Mouse (Mus musculus) gastrocnemius, adult 8-10 months (tissue): ENCODE measurements around the gene Olfr285. TPM values are rescaled to one million over a fixed set of nuclear protein-coding genes. Genes with fewer than 3 reads are reported as not detected.

ENCODE experiments used
- DNase-seq, 2 experiments: peaks; one replicate each; pipeline ENCODE4 v3.0.0; 2022; ENCODE audit warnings: low spot score in 2 of 2
- total RNA-seq, 4 experiments: library from RNA; stranded (reverse); gene quantifications; 2 replicates each; pipeline ENCODE4 v1.2.4; 2022

The Olfr285 gene
- not detected for total RNA-seq

DNA sequence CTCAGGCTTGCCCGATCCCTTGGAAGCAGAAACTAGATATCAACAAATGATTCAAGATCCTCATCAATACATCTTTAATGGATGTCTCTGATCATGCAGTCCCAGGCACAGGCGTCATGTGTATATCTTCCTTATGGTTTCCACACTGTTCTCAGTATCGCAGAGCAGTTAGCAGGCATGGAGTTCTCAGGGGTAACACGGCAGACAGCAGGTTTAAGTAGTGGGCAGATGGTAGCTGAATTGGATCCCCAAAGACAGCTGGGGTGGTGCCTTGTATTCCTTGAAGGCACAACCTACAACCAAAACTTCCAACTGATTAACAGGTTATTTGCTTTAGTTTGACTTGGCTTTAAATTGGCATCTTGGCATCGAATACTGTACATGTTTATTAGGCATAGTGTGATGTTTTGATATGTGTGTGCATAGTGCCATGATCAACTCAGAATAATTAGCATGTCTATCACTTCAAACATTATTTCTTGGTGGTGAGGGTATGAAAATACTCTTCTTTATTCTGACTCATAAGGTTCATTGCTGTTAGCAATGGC, at the start of gene Olfr285:
TSS of gene Olfr285 (minus strand) at position 177 of the 548 bp plus-strand sequence.
- no peak for DNase-seq

DNA sequence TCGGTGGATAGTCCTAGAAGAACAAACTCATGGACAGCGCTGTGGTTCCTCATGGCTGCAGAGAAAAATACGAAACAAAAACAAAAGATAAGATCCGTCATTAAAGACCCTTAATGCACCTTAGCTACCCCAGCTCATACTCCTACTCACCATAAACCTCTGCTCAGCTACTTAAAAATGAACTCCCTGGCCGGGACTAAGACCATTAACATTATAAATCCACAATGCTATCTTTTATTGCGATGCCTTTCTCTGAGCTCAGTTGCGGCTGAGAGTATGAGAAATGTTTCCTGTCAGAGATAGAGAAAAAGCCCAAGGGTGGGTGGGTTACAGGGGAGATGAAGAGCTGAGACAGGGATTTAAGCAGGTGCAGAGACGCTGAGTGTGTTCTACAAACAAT, 23.7 kb upstream of the Olfr285 start, which contains the start of gene Olfr284:
TSS of gene Olfr284 (minus strand) at position 101 of the 400 bp plus-strand sequence.
- no peak for DNase-seq

DNA sequence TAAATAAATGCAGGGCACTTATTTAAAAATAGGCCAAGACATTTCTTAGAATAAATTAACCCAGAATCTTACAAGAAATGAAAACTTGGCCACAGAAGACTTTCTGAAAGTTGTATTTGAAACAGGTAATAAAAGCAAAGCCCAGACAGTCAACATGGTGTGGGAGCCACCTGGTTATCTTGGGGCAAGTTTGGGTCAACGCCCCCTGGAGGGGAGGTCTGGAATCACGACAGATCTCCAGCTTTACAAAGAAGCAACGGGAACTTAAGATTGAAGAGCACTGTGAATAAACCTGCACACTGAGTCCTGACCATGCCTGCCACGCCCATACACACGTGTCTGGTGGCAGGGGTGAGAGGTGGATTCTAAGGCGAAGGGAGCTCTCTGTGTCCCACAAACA, 1.4 kb downstream of the Olfr285 start:
- no peak for DNase-seq

DNA sequence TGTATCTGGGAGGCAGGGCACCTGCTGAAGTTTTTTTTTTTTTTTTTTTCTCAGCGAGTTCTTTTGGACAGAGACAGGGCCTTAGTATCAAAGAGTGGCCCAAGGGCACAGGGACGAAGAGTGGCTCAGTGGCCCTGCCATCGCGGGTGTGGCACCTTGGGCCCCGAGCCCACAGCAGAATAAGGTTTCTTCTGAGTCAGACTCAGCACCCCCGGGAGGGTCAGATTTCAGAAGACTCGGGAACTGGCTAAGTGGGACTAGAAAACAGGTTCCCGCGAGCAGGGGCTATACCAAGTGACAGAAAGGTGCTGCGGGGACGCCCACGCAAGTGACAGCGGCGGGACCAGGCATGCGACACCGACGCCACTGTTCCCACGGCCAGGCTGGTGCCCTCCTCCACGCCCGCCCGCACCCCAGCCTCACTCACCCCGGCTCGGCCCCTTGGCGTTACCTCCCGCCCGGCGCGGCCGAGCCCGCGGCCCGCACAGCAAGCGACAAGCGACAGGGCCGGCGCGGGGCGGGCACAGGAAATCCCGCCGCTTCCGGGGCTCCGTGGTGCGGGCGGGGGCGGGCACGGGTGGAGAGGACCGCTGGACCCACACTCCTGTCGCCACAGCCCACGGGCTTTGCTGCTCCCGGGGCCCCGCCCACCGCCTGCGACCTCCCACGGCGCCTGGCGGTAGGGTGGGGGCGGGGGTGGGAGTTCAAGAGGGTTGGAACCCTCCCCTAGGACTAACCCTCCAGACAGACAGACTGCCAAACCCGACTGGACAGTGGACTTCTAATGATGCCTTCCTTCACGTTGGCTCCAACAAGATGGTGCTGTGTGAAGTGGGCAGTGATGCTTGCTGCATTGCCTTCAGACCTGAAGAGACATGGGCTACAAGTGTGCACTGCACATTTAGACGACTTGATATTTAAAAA, 21.3 kb downstream of the Olfr285 start, which contains the start of gene Zfp641:
TSS of gene Zfp641 (minus strand) at position 534 of the 924 bp plus-strand sequence.
- peak; percentile 15 to 55 for DNase-seq

DNA sequence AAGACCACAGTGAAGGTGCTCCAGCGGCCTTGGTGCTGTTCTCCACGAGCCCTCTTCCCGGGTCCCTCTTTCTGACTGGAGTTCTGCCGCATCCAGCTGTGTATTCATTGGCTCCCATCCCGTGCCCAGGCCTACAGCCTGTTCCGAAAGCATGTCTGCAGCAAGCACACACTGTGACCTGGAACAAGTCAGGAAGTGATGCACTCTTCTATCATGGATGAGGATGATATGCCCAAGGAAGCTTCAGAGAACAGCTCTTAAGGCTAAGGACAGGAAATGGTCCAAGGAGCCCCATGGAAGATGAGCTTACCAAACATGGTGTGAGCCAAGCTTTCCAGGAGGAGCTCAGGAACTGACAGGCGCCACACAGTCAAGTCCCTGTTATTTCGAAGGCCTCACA, 23.5 kb downstream of the Olfr285 start:
- no peak for DNase-seq

DNA sequence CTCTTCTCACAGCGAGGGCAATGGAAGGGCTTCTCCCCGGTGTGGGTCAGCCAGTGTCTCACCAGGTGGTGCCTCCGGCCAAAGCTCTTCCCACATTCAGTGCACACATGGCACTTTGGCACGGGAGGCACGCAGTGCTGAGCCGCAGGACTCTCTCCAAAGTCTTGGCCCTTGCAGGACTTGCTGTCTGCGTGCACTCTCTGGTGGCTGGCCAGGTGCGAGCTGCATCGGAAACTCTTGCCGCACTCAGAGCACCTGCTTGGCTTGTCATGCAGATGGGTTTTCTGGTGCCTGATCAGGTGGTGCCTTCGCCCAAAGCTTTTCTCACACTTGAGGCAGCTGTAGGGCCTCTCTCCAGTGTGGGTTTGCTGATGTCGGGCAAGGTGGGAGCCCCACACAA, 28.6 kb downstream of the Olfr285 start:
- DNase-seq = peak; percentile 38 to 78

DNA sequence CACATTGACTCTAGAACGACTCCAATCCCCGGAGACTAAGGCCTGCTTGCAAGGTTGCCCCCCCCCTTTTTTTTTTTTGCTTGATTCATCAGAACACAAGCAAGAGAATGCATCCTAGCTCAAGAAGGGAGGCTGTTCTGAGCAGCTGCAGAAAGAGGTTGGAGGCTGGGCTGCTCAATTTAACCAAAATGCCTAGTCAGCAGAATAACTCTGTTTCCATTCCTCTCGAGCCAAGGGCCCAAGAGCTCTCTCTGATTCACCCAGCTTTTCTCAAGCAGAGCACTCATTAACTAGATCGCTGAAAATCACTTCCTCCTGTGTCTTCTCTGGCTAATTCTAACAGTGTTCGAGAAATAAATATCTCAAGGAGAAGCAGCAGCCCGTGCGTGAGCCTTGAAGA, 30.7 kb downstream of the Olfr285 start:
- no peak for DNase-seq

Other genes starting within 250 kb of the Olfr285 start
- 1,000 to 10,000 TPM; 2,927 to 3,255 (median 3,175) TPM for gene Pfkm, start 224.8 kb downstream of the Olfr285 start, total RNA-seq
- 1 to 10 TPM; 7.2 to 10.0 (median 8.5) TPM for gene Senp1, start 223.6 kb downstream of the Olfr285 start, total RNA-seq
- gene Asb8, start 151.7 kb downstream of the Olfr285 start, total RNA-seq = 100 to 1,000 TPM; 123 to 141 (median 129) TPM
- gene Ccdc184, start 150.2 kb downstream of the Olfr285 start, total RNA-seq = not detected
- gene Olfr288, start 121.8 kb downstream of the Olfr285 start, total RNA-seq = not detected
- gene Gm44579, start 96.4 kb downstream of the Olfr285 start, total RNA-seq = not detected
- not detected for gene Olfr287, start 96.3 kb downstream of the Olfr285 start, total RNA-seq
- not detected for gene Olfr286, start 82.9 kb downstream of the Olfr285 start, total RNA-seq
- gene H1fnt, start 60.1 kb downstream of the Olfr285 start, total RNA-seq = not detected
- 10 to 100 TPM in 3 of 4 experiments, 1 to 10 TPM in 1; 9.8 to 16.3 (median 13.7) TPM for gene Zfp641, start 21.2 kb downstream of the Olfr285 start, total RNA-seq
- gene Olfr284, start 23.6 kb upstream of the Olfr285 start, total RNA-seq = not detected
- gene Olfr283, start 63.6 kb upstream of the Olfr285 start, total RNA-seq = not detected
- gene Olfr282, start 113.9 kb upstream of the Olfr285 start, total RNA-seq = not detected
- not detected for gene Olfr281, start 135.2 kb upstream of the Olfr285 start, total RNA-seq
- gene OR5BS1P, start 152.5 kb upstream of the Olfr285 start, total RNA-seq = not detected
- gene Lalba, start 165.4 kb upstream of the Olfr285 start, total RNA-seq = not detected
- gene Olfr279, start 175.0 kb upstream of the Olfr285 start, total RNA-seq = not detected
- 10 to 100 TPM; 65.5 to 72.7 (median 69.8) TPM for gene Kansl2, start 216.9 kb upstream of the Olfr285 start, total RNA-seq